Mouse (Mus musculus) gastrocnemius, adult 2 months (tissue): ENCODE measurements around the gene Dnal1. TPM values are rescaled to one million over a fixed set of nuclear protein-coding genes. Genes with fewer than 3 reads are reported as not detected.

Experiments
- DNase-seq: peaks from one replicate; pipeline ENCODE4 v3.0.0; 2022
- H3K27ac ChIP-seq: fragments of 200-600 bp; 2 replicates; pipeline ENCODE4 v1.8.1; 2022; ENCODE audit warnings: mild to moderate bottlenecking
- H3K4me3 ChIP-seq: fragments of 200-600 bp; 2 replicates; pipeline ENCODE4 v1.8.1; 2022; ENCODE audit warnings: mild to moderate bottlenecking, moderate library complexity
- CTCF ChIP-seq: fragments of 200-600 bp; IDR thresholded peaks from 2 replicates; pipeline ENCODE4 v1.8.1; 2022; ENCODE audit warnings: antibody characterized with exemption, mild to moderate bottlenecking, moderate library complexity
- intact Hi-C: fragments of 180-260 bp; cut with DNase I; formaldehyde crosslinking; loops from one replicate; pipeline ENCODE4 v1.15.1; 2025
- total RNA-seq, 2 experiments: library from RNA; stranded (reverse); gene quantifications; 2 replicates each; pipeline ENCODE4 v1.2.3; 2021

Gene Dnal1
- total RNA-seq, 2 experiments from 2014 or later, result 9.8 to 10.0 TPM

- intact Hi-C loops, result no loop called here
- no peak for TF ChIP-seq CTCF
- Histone ChIP-seq H3K27ac (no peak overlapping the region), H3K4me3 (no peak overlapping the region)
- no peak for DNase-seq
Measured at GRCm38 (mm10) chr12:84142281-84143050, 28.3 kb downstream of the Dnal1 start.

- intact Hi-C loops, result no loop called here
- DNase-seq, result peak; percentile 73
- peak; percentile 65 for TF ChIP-seq CTCF
- Histone ChIP-seq H3K27ac (peak within 1 kb of the TSS; percentile 71), H3K4me3 (peak within 1 kb of the TSS; percentile 83)
Measured at GRCm38 (mm10) chr12:84147954-84148621, 33.9 kb downstream of the Dnal1 start, which contains the start of gene Pnma1. Pnma1 (minus strand) TSS chr12:84148489.

GRCm38 (mm10) chr12:84148622-84149012, 34.5 kb downstream of the Dnal1 start:
- TF ChIP-seq CTCF, result no peak
- intact Hi-C loops, result no loop called here
- H3K4me3 ChIP-seq, result peak overlapping the region; percentile 83

GRCm38 (mm10) chr12:84149971-84150370, 35.8 kb downstream of the Dnal1 start:
- intact Hi-C loops, result no loop called here
- TF ChIP-seq CTCF, result no peak
- no peak overlapping the region for H3K27ac ChIP-seq

More at GRCm38 (mm10) chr12:84148622-84149012, 34.5 kb downstream of the Dnal1 start:
- peak overlapping the region; percentile 71 for H3K27ac ChIP-seq
- DNase-seq, result no peak

GRCm38 (mm10) chr12:84150976-84151375, 36.8 kb downstream of the Dnal1 start:
- intact Hi-C loops, result no loop called here
- H3K4me3 ChIP-seq, result no peak overlapping the region
- DNase-seq, result no peak
- peak overlapping the region; percentile 54 for H3K27ac ChIP-seq
- TF ChIP-seq CTCF, result no peak

More at GRCm38 (mm10) chr12:84149971-84150370, 35.8 kb downstream of the Dnal1 start:
- no peak for DNase-seq
- no peak overlapping the region for H3K4me3 ChIP-seq

- Histone ChIP-seq H3K4me3 (no peak overlapping the region), H3K27ac (peak overlapping the region; percentile 54)
- intact Hi-C loops, result no loop called here
- no peak for DNase-seq
- TF ChIP-seq CTCF, result no peak
Measured at GRCm38 (mm10) chr12:84151911-84152310, 37.7 kb downstream of the Dnal1 start.

GRCm38 (mm10) chr12:84152352-84153190, 38.4 kb downstream of the Dnal1 start:
- no peak overlapping the region for H3K4me3 ChIP-seq
- no peak for DNase-seq
- no peak overlapping the region for H3K27ac ChIP-seq
- intact Hi-C loops, result no loop called here
- no peak for TF ChIP-seq CTCF

- TF ChIP-seq CTCF, result no peak
- DNase-seq, result no peak
- Histone ChIP-seq H3K4me3 (no peak overlapping the region), H3K27ac (no peak overlapping the region)
- intact Hi-C loops, result no loop called here
Measured at GRCm38 (mm10) chr12:84153414-84153813, 39.2 kb downstream of the Dnal1 start.

- no peak for TF ChIP-seq CTCF
- Histone ChIP-seq H3K4me3 (peak overlapping the region; percentile 6), H3K27ac (peak overlapping the region; percentile 83)
- peak; percentile 87 for DNase-seq
- intact Hi-C loops, result loop anchor here (2.0 kb wide), 1 partner anchor 20 kb away; no protein-coding TSS in a partner anchor
Measured at GRCm38 (mm10) chr12:84154786-84155522, 40.8 kb downstream of the Dnal1 start.

GRCm38 (mm10) chr12:84155523-84155871, 41.3 kb downstream of the Dnal1 start:
- H3K4me3 ChIP-seq, result no peak overlapping the region
- TF ChIP-seq CTCF, result no peak
- DNase-seq, result no peak
- intact Hi-C loops, result loop anchor here (2.0 kb wide), 1 partner anchor 19 kb away; no protein-coding TSS in a partner anchor
- peak overlapping the region; percentile 83 for H3K27ac ChIP-seq

GRCm38 (mm10) chr12:84156210-84156609, 42.0 kb downstream of the Dnal1 start:
- H3K27ac ChIP-seq, result peak overlapping the region; percentile 83

GRCm38 (mm10) chr12:84158156-84158555, 44.0 kb downstream of the Dnal1 start:
- no peak for DNase-seq
- H3K4me3 ChIP-seq, result no peak overlapping the region
- no peak for TF ChIP-seq CTCF
- intact Hi-C loops, result no loop called here
- H3K27ac ChIP-seq, result no peak overlapping the region

More at GRCm38 (mm10) chr12:84156210-84156609, 42.0 kb downstream of the Dnal1 start:
- TF ChIP-seq CTCF, result no peak
- intact Hi-C loops, result no loop called here
- DNase-seq, result no peak
- H3K4me3 ChIP-seq, result no peak overlapping the region
